Mouse (Mus musculus) lung, postnatal 0 days (tissue): ENCODE results near the gene Zfp65. TPM values are rescaled to one million over a fixed set of nuclear protein-coding genes. Genes with fewer than 3 reads are reported as not detected.
"Not testable (repeated sequence)": the region's sequence is repeated elsewhere in the genome, so short reads cannot be mapped to it uniquely, and the experiment has no call there.

Experiments used
- ATAC-seq: fragments of 200-750 bp; cut with Nextera tagmentation; 2 replicates; pipeline ENCODE4 v1.8.0; 2017; ENCODE audit warnings: moderate library complexity
- DNase-seq: peaks from one replicate; pipeline ENCODE4 v3.0.0-alpha.2; 2016; ENCODE audit warnings: low spot score
- H3K27ac ChIP-seq: fragments of 300-500 bp; sonication (generic); 2 replicates; pipeline ENCODE4 v1.5.1; 2014; ENCODE audit warnings: antibody characterized with exemption, mild to moderate bottlenecking, low read length, mixed read lengths
- H3K27me3 ChIP-seq: fragments of 300-500 bp; sonication (generic); replicated peaks from 2 replicates; pipeline ENCODE4 v1.6.1; 2014; ENCODE audit warnings: low read length, mixed read lengths; ENCODE audit not compliant: insufficient read depth
- H3K36me3 ChIP-seq: fragments of 300-500 bp; sonication (generic); 2 replicates; pipeline ENCODE4 v1.6.1; 2014; ENCODE audit warnings: low read length, mixed read lengths; ENCODE audit not compliant: insufficient read depth
- H3K4me1 ChIP-seq: fragments of 300-500 bp; sonication (generic); 2 replicates; pipeline ENCODE4 v1.6.1; 2014; ENCODE audit warnings: antibody characterized with exemption, low read depth, low read length, mixed read lengths; ENCODE audit not compliant: insufficient read depth
- H3K4me2 ChIP-seq: fragments of 300-500 bp; sonication (generic); replicated peaks from 2 replicates; pipeline ENCODE4 v1.6.1; 2014; ENCODE audit warnings: low read depth, mild to moderate bottlenecking, low read length, moderate library complexity, mixed read lengths
- H3K4me3 ChIP-seq: fragments of 300-500 bp; sonication (generic); 2 replicates; pipeline ENCODE4 v1.5.1; 2014; ENCODE audit warnings: low read depth, low read length
- H3K9ac ChIP-seq: fragments of 300-500 bp; sonication (generic); replicated peaks from 2 replicates; pipeline ENCODE4 v1.6.1; 2014; ENCODE audit warnings: low read depth, mild to moderate bottlenecking
- H3K9me3 ChIP-seq: fragments of 300-500 bp; sonication (generic); 2 replicates; pipeline ENCODE4 v1.6.1; 2016; ENCODE audit warnings: low read length, mixed read lengths
- CTCF ChIP-seq: IDR thresholded peaks from 2 replicates; pipeline ENCODE4 v1.5.1; 2016; ENCODE audit warnings: antibody characterized with exemption, mild to moderate bottlenecking
- EP300 ChIP-seq: IDR thresholded peaks from 2 replicates; pipeline ENCODE4 v1.6.1; 2016; ENCODE audit warnings: antibody characterized with exemption, mild to moderate bottlenecking, control low read depth
- WGBS: fragments of 180-500 bp; shearing (Covaris S2); extraction: QIAGEN DNeasy Blood & Tissue Kit; methylation state at CpG from one replicate; pipeline ENCODE4 v1.1.7; 2014; 5-methylcytosine and 5-hydroxymethylcytosine counted together
- polyA plus RNA-seq: library from polyadenylated mRNA; unstranded; fragments of >200 nt; fragmentation: Nextera tagmentation; extraction: Ambion mirVana; gene quantifications from 2 replicates; pipeline ENCODE4 v1.2.1, GENCODE M21; 2015

The Zfp65 gene
- polyA plus RNA-seq, 1 experiment from 2014 or later = 2.3 TPM

DNA sequence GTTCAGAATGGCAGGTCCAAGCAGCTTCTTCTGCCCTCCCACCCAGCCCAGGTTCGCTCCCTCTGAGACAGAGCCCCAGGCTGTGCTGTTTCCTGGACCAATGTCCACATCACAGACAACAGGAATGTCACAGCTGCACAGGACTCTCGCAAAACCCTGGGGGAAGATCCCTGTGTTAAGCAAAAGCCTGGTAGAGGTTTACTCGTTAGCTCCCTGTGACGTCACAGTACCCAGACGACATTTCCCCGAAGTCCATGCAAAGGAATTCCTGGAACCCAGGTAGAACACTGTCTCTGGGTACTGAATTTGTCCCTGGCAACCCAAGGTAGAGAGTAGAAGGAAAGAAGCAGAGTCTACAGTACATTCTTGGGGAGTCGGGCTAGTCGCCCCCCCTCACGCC is 14.9 kb upstream of the Zfp65 start:
- Histone ChIP-seq H3K36me3 (peaks cover 6% of the 10 kb centered on the region; the same call in 1 of the 2 replicates), H3K4me3 (no peak overlapping the region), H3K4me1 (no peaks in the 10 kb centered on the region), H3K27me3 (no peaks in the 10 kb centered on the region), H3K9ac (no peak overlapping the region), H3K27ac (no peak overlapping the region), H3K9me3 (peaks cover 4% of the 10 kb centered on the region; the same call in 1 of the 2 replicates), H3K4me2 (no peak overlapping the region)
- DNase-seq = no peak
- no peak for ATAC-seq
- 87% methylated on average over 9 of the region's 9 CpGs for WGBS
- TF ChIP-seq CTCF (no peak), EP300 (no peak)

DNA sequence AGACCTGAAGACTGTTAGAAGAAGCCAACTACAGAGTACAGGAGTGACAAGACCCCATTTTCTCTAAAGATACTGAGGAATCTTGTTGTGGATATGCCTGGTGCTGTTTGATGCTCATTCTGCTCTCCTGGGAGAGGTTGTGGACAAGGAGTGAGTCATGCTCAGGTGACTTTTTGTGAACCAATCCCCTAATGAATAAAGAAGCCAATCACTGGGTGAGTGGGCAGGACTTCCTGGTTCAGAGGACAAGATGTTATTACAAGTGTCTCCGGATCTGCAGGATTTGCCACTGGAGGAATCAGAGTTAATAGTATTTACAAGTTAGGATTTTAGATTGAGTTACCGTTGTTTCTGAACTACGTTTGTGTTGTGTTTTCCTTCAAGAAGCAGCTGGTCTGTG is 14.0 kb upstream of the Zfp65 start:
- no peaks in the 10 kb centered on the region for H3K27me3 ChIP-seq
- no peak for ATAC-seq
- peaks cover under 1% of the 10 kb centered on the region; the same call in 1 of the 2 replicates for H3K9me3 ChIP-seq
- H3K36me3 ChIP-seq = peaks cover under 1% of the 10 kb centered on the region; the same call in 1 of the 2 replicates
- H3K4me3 ChIP-seq = no peak overlapping the region
- no peak overlapping the region for H3K4me2 ChIP-seq
- no peak for TF ChIP-seq CTCF
- TF ChIP-seq EP300 = no peak
- H3K27ac ChIP-seq = no peak overlapping the region
- H3K9ac ChIP-seq = no peak overlapping the region
- no peaks in the 10 kb centered on the region for H3K4me1 ChIP-seq
- WGBS = 92% methylated on average over 3 of the region's 3 CpGs
- DNase-seq = no peak

GRCm38 (mm10) chr13:67734391-67734790 is 5.4 kb upstream of the Zfp65 start:
- DNase-seq, H3K4me3 ChIP-seq, H3K9me3 ChIP-seq, H3K4me1 ChIP-seq, ATAC-seq, H3K4me2 ChIP-seq, H3K9ac ChIP-seq, H3K27ac ChIP-seq, H3K36me3 ChIP-seq, H3K27me3 ChIP-seq: not testable (repeated sequence)
- 93% methylated on average over 9 of the region's 9 CpGs for WGBS

- H3K4me2 ChIP-seq = peak overlapping the region; percentile 71
- peak; percentile 75 for TF ChIP-seq CTCF
- H3K9ac ChIP-seq = peak overlapping the region; percentile 54
- not testable (repeated sequence) for H3K27me3 ChIP-seq, H3K27ac ChIP-seq, H3K4me1 ChIP-seq, H3K36me3 ChIP-seq, H3K9me3 ChIP-seq
- H3K4me3 ChIP-seq = peak overlapping the region; percentile 61
- peak; percentile 93 for ATAC-seq
- 16% methylated on average over 4 of the region's 4 CpGs for WGBS
- peak; percentile 62 for DNase-seq
Observed at GRCm38 (mm10) chr13:67729441-67729840, 468 bp upstream of the Zfp65 start.

GRCm38 (mm10) chr13:67728106-67728505 is 867 bp downstream of the Zfp65 start:
- no peaks in the 10 kb centered on the region for H3K4me1 ChIP-seq
- no peak overlapping the region for H3K27ac ChIP-seq
- TF ChIP-seq CTCF (no peak), EP300 (no peak)
- 0 out of 2 replicates have a peak overlapping the region, but pooled peaks have one; percentile 54 for H3K9ac ChIP-seq
- H3K9me3 ChIP-seq = no peaks in the 10 kb centered on the region
- H3K36me3 ChIP-seq = no peaks in the 10 kb centered on the region
- ATAC-seq (no peak), DNase-seq (no peak)
- no peaks in the 10 kb centered on the region for H3K27me3 ChIP-seq
- H3K4me3 ChIP-seq = peak overlapping the region; percentile 61; the same call in 1 of the 2 replicates
- WGBS = 50% methylated on average over 1 of the region's 1 CpGs
- H3K4me2 ChIP-seq = peak overlapping the region; percentile 71

DNA sequence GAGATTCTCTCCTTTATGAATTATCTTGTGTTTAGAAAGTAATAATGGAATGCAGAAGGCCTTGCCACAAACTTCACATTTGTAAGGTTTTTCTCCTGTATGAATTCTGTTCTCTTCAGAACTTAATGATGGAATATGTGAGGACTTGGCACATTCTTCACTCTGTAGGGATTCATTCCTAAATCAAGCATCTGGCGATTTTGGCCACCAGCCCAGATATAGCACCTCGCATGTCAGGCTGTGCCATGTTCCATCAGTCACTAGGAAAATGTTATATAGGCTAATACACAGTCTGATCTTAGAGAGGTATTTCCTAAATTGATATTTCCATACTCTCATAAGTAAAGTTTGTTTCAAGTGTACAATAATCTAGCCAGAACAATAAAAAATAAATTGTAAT is 3.6 kb downstream of the Zfp65 start:
- not testable (repeated sequence) for H3K4me3 ChIP-seq, H3K4me1 ChIP-seq, DNase-seq, ATAC-seq, H3K9me3 ChIP-seq, H3K27ac ChIP-seq, H3K36me3 ChIP-seq, H3K4me2 ChIP-seq, H3K9ac ChIP-seq, H3K27me3 ChIP-seq
- 60% methylated on average over 2 of the region's 2 CpGs for WGBS

DNA sequence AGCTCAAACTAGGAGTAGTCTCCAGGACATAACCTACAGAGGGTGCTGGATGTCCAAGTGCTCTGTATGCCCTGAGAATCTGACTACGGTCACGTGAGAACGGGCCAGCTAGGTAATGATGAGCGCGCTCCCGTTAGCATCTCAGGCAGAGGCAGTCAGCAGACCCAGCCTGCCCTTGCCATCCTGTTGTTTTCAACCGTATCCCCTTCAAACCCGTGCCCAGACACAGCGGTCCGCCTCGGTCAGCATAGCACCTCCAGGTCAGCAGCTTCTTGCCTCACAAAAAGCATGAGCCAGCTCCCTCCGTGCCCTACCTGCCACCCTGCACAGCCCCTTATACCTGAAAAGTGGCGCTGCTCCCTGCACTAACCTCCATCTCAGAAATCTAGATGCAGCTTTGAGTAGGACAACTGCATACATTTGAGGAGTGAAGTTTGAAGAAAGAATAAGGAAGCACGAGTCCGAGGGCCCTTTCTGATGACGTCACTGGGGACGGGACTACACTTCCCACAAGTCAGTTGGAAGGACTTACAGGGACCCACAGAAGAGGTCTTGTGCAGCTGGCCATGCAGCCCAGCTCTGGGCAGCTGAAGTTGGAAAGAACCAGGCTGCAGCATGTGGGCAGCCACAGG is 5.0 kb downstream of the Zfp65 start:
- no peaks in the 10 kb centered on the region for H3K4me1 ChIP-seq
- H3K9me3 ChIP-seq = no peaks in the 10 kb centered on the region
- DNase-seq (peak; percentile 93), ATAC-seq (peak; percentile 95)
- no peak for TF ChIP-seq EP300
- H3K9ac ChIP-seq = peak overlapping the region; percentile 82
- no peaks in the 10 kb centered on the region for H3K27me3 ChIP-seq
- H3K4me3 ChIP-seq = peak overlapping the region; percentile 75
- 0 out of 2 replicates have a peak overlapping the region, but pooled peaks have one; percentile 47 for H3K27ac ChIP-seq
- under 1% methylated on average over 17 of the region's 17 CpGs for WGBS
- peak overlapping the region; percentile 85 for H3K4me2 ChIP-seq
- no peaks in the 10 kb centered on the region for H3K36me3 ChIP-seq
